Mouse (Mus musculus) myocyte (in vitro differentiated cells): ENCODE results near the gene Fgf8. TPM values are rescaled to one million over a fixed set of nuclear protein-coding genes. Genes with fewer than 3 reads are reported as not detected.
A peak's percentile ranks its signal among the peaks of the same experiment; 100 is the strongest.

Experiments
- H3K27me3 ChIP-seq: one replicate; pipeline ENCODE4 v1.6.1; 2011; ENCODE audit not compliant: control insufficient read depth, insufficient read depth, insufficient read length
- H3K36me3 ChIP-seq: one replicate; pipeline ENCODE4 v1.6.1; 2011; ENCODE audit not compliant: control insufficient read depth, insufficient read depth
- H3K4me2 ChIP-seq: one replicate; pipeline ENCODE4 v1.6.1; 2011; ENCODE audit warnings: low read depth, control low read depth
- H3K4me3 ChIP-seq: one replicate; pipeline ENCODE4 v1.5.1; 2011; ENCODE audit warnings: mild to moderate bottlenecking, control low read depth, moderate library complexity
- H3K79me2 ChIP-seq: one replicate; pipeline ENCODE4 v1.6.1; 2011; ENCODE audit not compliant: control insufficient read depth, insufficient read depth
- H3ac ChIP-seq: one replicate; pipeline ENCODE4 v1.6.1; 2011; ENCODE audit not compliant: control insufficient read depth, insufficient read length
- CEBPB ChIP-seq: IDR thresholded peaks from 2 replicates; pipeline ENCODE4 v1.6.1; 2011; ENCODE audit warnings: mild to moderate bottlenecking, moderate library complexity; ENCODE audit not compliant: poor library complexity, insufficient read depth, severe bottlenecking
- E2F4 ChIP-seq: IDR thresholded peaks from one replicate; pipeline ENCODE4 v1.6.1; 2011; ENCODE audit warnings: mild to moderate bottlenecking, control low read depth, moderate library complexity; ENCODE audit not compliant: insufficient read depth
- MAX ChIP-seq: IDR thresholded peaks from one replicate; pipeline ENCODE4 v1.6.1; 2011; ENCODE audit warnings: low read depth, mild to moderate bottlenecking, control low read depth
- MYOD1 ChIP-seq, 3 experiments: IDR thresholded peaks; one replicate each; pipeline ENCODE4 v1.6.1; 2011; ENCODE audit warnings: control low read depth in 2 of 3, low read depth in 2 of 3, mild to moderate bottlenecking in 2 of 3, moderate library complexity in 1 of 3; ENCODE audit not compliant: insufficient read length in 2 of 3, control insufficient read depth in 1 of 3
- MYOG ChIP-seq, 3 experiments: IDR thresholded peaks; one replicate each; pipeline ENCODE4 v1.6.1; 2011; ENCODE audit warnings: control low read depth in 2 of 3, low read depth in 2 of 3, mild to moderate bottlenecking in 2 of 3; ENCODE audit not compliant: insufficient read length in 2 of 3, control insufficient read depth in 1 of 3, insufficient read depth in 1 of 3
- POLR2A ChIP-seq: IDR thresholded peaks from one replicate; pipeline ENCODE4 v1.6.1; 2011; ENCODE audit warnings: low read depth, mild to moderate bottlenecking, control low read depth, moderate library complexity; ENCODE audit not compliant: insufficient read length
- POLR2AphosphoS2 ChIP-seq: IDR thresholded peaks from one replicate; pipeline ENCODE4 v1.6.1; 2011; ENCODE audit warnings: low read depth, control low read depth; ENCODE audit not compliant: insufficient read length
- REST ChIP-seq: IDR thresholded peaks from one replicate; pipeline ENCODE4 v1.6.1; 2011; ENCODE audit warnings: mild to moderate bottlenecking, control low read depth, moderate library complexity; ENCODE audit not compliant: insufficient read depth, insufficient read length
- SRF ChIP-seq: IDR thresholded peaks from one replicate; pipeline ENCODE4 v1.6.1; 2011; ENCODE audit warnings: low read depth; ENCODE audit not compliant: control insufficient read depth, insufficient read length
- TCF12 ChIP-seq: IDR thresholded peaks from one replicate; pipeline ENCODE4 v1.6.1; 2011; ENCODE audit warnings: mild to moderate bottlenecking, control low read depth; ENCODE audit not compliant: poor library complexity, insufficient read depth, severe bottlenecking
- TCF3 ChIP-seq: IDR thresholded peaks from one replicate; pipeline ENCODE4 v1.6.1; 2011; ENCODE audit warnings: low read depth, control low read depth; ENCODE audit not compliant: insufficient read length
- USF1 ChIP-seq: IDR thresholded peaks from one replicate; pipeline ENCODE4 v1.6.1; 2011; ENCODE audit warnings: low read depth, mild to moderate bottlenecking, control low read depth, moderate library complexity
- polyA plus RNA-seq: library from polyadenylated mRNA; unstranded; fragments of >200 nt; fragmentation: generic; extraction: Trizol; gene quantifications from one replicate; pipeline ENCODE4 v1.2.1, GENCODE M21; 2012; ENCODE audit warnings: missing spikeins

The Fgf8 gene
- polyA plus RNA-seq, 1 experiment = not detected

DNA sequence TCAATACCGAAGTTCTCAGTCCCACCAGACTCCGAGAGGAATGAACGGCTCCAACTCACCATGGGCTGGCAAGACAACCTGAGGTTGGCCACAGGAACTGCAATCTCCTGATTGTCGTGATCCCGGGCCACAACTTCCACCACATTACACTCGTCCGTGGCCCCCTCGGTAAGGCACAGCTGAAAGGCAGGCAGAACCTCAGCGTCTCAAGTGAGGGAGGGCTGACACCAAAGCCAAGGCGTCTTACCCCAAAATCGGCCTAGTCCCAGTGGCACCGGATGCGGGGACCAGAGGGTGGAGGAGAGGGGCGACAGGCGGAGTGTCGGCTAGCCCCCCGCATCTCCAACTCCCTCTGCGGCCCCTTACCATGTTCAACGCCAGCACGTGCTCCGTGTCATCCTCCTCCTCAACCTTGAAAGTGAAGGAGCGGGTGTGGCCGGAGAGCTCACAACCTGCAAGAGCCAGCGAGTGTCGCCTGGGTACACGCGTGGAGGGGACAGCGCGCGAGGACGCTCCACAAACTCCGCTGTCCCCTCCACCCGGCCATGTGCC is 6.1 kb upstream of the Fgf8 start:
- peak overlapping the region; percentile 58 for H3K4me3 ChIP-seq
- peak overlapping the region; percentile 24 for H3ac ChIP-seq
- peak overlapping the region; percentile 93 for H3K4me2 ChIP-seq
- no peak for TF ChIP-seq POLR2A
- no peak for TF ChIP-seq SRF
- no peak for TF ChIP-seq CEBPB
- TF ChIP-seq REST = no peak
- TF ChIP-seq TCF3 = no peak
- TF ChIP-seq MYOG (IDR thresholded peaks at IDR 0.05; ENCODE audit: control insufficient read depth in 1 of 3, insufficient read depth in 1 of 3, insufficient read length in 2 of 3, low read depth in 2 of 3) = no peak
- no peak for TF ChIP-seq MYOD1 (IDR thresholded peaks at IDR 0.05; ENCODE audit: control insufficient read depth in 1 of 3, insufficient read length in 2 of 3, low read depth in 2 of 3)
- TF ChIP-seq POLR2AphosphoS2 = no peak
- TF ChIP-seq TCF12 = no peak
- TF ChIP-seq MAX = no peak
- TF ChIP-seq E2F4 = no peak
- no peaks in the 10 kb centered on the region for H3K79me2 ChIP-seq
- peaks cover 8% of the 10 kb centered on the region for H3K36me3 ChIP-seq
- H3K27me3 ChIP-seq = peaks cover under 1% of the 10 kb centered on the region

DNA sequence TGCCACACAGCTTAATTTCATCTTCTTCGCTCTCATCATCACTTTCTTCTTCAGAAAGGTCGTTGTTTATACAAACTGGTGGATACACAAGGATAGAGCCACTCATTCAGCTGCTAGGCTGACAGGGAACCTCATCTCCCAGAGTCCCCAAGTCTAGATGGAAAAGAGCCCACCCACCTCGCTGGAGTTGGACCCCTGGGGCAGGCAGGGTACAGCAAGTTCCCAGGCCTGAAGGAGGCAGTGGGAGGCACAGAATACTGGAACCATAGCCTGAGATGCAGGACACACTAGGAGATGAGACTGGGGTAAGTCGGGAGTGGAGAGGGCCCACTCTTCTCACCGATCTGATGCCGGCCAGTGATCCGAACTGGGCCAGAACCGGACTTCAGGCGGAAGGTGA is 5.5 kb upstream of the Fgf8 start:
- no peak for TF ChIP-seq CEBPB
- no peak for TF ChIP-seq TCF3
- no peak for TF ChIP-seq REST
- no peak for TF ChIP-seq E2F4
- no peak for TF ChIP-seq TCF12
- TF ChIP-seq SRF = no peak
- no peak for TF ChIP-seq USF1
- TF ChIP-seq MYOG (IDR thresholded peaks at IDR 0.05; ENCODE audit: control insufficient read depth in 1 of 3, insufficient read depth in 1 of 3, insufficient read length in 2 of 3, low read depth in 2 of 3) = no peak
- TF ChIP-seq POLR2A = no peak
- no peak for TF ChIP-seq MYOD1 (IDR thresholded peaks at IDR 0.05; ENCODE audit: control insufficient read depth in 1 of 3, insufficient read length in 2 of 3, low read depth in 2 of 3)
- TF ChIP-seq MAX = no peak
- TF ChIP-seq POLR2AphosphoS2 = no peak
- peak overlapping the region; percentile 93 for H3K4me2 ChIP-seq
- H3K27me3 ChIP-seq = peaks cover 6% of the 10 kb centered on the region
- peaks cover 2% of the 10 kb centered on the region for H3K36me3 ChIP-seq
- peak overlapping the region; percentile 24 for H3ac ChIP-seq
- H3K4me3 ChIP-seq = peak overlapping the region; percentile 58
- H3K79me2 ChIP-seq = no peaks in the 10 kb centered on the region

DNA sequence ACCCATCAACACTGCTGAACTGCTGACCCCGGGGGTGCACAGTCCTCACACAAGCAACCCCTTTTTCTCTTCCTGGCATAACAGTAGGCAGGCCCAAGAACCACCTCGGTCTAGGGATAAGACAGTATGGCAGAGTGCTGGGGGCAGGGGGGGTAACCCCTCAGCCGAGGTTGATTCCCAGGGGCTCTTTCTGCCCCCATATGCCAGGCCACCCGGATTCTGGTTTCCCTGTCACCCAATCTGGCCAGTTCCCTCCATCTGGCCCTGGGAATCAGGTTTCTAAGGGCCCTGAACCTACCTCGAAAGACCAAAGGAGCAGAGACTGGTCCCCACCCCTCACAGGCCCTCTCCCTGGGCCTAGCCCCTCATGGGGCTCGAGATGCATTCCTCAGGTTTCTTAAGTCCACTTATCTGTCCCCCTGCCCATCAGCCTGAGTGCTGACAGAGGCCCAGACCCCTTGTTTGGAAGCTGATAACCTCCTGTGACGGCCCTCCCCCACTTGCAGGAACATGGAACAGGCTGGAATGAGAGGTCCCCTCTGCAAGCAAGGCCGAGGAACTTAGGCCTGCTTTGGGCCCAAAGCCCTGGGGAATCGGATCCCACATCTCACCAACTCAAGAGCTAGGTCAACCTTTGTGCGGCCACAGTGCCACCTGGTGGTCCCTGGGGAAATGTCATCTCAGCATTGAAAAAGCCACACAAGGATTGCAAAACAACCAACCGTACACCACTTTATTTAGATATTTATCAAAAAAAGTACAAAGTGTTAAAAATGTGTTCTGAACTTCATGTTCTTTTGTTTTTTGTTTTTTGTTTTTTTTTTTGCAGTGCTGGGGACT is 4.5 kb upstream of the Fgf8 start:
- Histone ChIP-seq H3K4me3 (no peak overlapping the region), H3ac (no peak overlapping the region), H3K79me2 (no peaks in the 10 kb centered on the region), H3K36me3 (no peaks in the 10 kb centered on the region), H3K27me3 (peaks cover 15% of the 10 kb centered on the region), H3K4me2 (no peak overlapping the region)
- TF ChIP-seq E2F4 = no peak
- TF ChIP-seq CEBPB = 0 out of 2 replicates have a peak, but pooled peaks have one; percentile 50
- TF ChIP-seq MYOD1 (IDR thresholded peaks at IDR 0.05; ENCODE audit: control insufficient read depth in 1 of 3, insufficient read length in 2 of 3, low read depth in 2 of 3) = no peak
- no peak for TF ChIP-seq TCF12

DNA sequence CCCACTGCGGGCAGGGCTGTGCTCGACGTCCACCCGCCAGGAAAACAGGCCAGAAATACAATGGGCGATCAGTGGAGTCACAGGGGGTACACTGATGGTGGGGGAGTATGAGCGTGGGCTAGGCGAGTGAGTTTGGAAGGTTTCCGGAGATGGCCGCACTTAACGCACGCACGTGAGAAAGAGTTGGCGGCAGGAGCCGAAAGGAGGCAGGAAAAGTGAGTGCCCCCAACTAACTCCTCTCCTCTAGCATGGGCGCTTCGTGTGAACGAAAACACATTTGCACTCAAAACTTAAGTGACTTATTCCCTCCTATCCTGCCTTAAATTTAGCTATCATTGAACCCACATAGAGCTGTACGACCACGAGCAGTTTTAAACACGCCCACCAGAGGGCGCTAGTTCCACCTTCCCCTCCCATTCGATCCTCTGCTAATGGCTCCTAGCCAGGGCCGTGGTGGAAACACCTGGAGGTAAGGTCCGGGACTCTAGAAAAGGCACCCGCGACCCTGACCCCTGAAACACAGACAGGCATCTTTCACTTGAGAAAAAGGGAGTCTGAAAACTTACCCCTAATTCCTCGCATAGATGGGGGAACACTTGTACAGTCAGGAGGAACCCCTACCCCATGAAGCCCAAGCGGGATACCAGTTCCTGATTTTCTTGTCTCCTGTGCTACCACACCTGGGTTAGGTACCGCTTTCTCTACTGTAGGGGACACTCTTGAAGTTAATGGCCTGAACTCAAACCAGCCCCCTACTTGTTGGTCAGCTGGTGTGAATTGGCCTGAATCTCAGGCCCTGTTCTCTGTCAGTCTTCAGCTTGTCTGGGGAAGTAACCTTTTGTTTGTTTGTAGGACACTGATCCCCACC is 3.7 kb upstream of the Fgf8 start:
- Histone ChIP-seq H3ac (no peak overlapping the region), H3K4me2 (no peak overlapping the region), H3K36me3 (no peaks in the 10 kb centered on the region), H3K27me3 (peaks cover 24% of the 10 kb centered on the region), H3K79me2 (no peaks in the 10 kb centered on the region), H3K4me3 (no peak overlapping the region)
- TF ChIP-seq MYOG (IDR thresholded peaks at IDR 0.05; ENCODE audit: control insufficient read depth in 1 of 3, insufficient read depth in 1 of 3, insufficient read length in 2 of 3, low read depth in 2 of 3) (no peak), TCF12 (no peak), POLR2AphosphoS2 (no peak)
